Mouse (Mus musculus) CH12.LX (cell line): ENCODE results near the gene Tmem243. TPM values are rescaled to one million over a fixed set of nuclear protein-coding genes. Genes with fewer than 3 reads are reported as not detected.

Source experiments
- DNase-seq: peaks from one replicate; pipeline ENCODE4 v3.0.0-alpha.2; 2013; ENCODE audit errors: extremely low read depth
- H3K27ac ChIP-seq: 2 replicates; pipeline ENCODE4 v1.5.1; 2012; ENCODE audit warnings: low read depth, mild to moderate bottlenecking, control low read depth, moderate library complexity; ENCODE audit not compliant: insufficient read depth
- H3K27me3 ChIP-seq: replicated peaks from 2 replicates; pipeline ENCODE3; 2012; ENCODE audit warnings: inconsistent platforms
- H3K36me3 ChIP-seq, 2 experiments: replicated peaks in 1 of 2; 2 replicates each; pipeline versions ENCODE3 to v1.6.1; 2012; ENCODE audit warnings: inconsistent platforms in 1 of 2, low read length in 1 of 2, mild to moderate bottlenecking in 1 of 2, mixed read lengths in 1 of 2, moderate library complexity in 1 of 2; ENCODE audit not compliant: control insufficient read depth in 1 of 2, insufficient read depth in 1 of 2
- H3K4me1 ChIP-seq, 2 experiments: 2 replicates each; pipeline ENCODE4 v1.6.1; 2012; ENCODE audit warnings: inconsistent platforms in 1 of 2, moderate library complexity in 1 of 2; ENCODE audit not compliant: insufficient read depth in 2 of 2, control insufficient read depth in 1 of 2
- H3K4me2 ChIP-seq: 2 replicates; pipeline ENCODE4 v1.6.1; 2012; ENCODE audit warnings: low read depth, mild to moderate bottlenecking, control low read depth; ENCODE audit not compliant: poor library complexity, insufficient read depth, severe bottlenecking
- H3K4me3 ChIP-seq, 3 experiments: fragments of 150-350 bp in 1 of 3; sonication (generic) in 1 of 3; replicated peaks in 1 of 3; 2 replicates each; pipeline versions ENCODE3 to v1.5.1; 2011 to 2012; ENCODE audit warnings: low read depth in 2 of 3, low read length in 2 of 3, mild to moderate bottlenecking in 2 of 3, moderate library complexity in 2 of 3, control low read depth in 1 of 3, improper control_type of control experiment in 1 of 3, inconsistent platforms in 1 of 3, mixed read lengths in 1 of 3; ENCODE audit not compliant: poor library complexity in 1 of 3
- H3K79me2 ChIP-seq: replicated peaks from 2 replicates; pipeline ENCODE4 v1.6.1; 2012; ENCODE audit warnings: mild to moderate bottlenecking, moderate library complexity; ENCODE audit not compliant: control insufficient read depth, poor library complexity, insufficient read depth, severe bottlenecking; ENCODE audit errors: extremely low read depth
- H3K9ac ChIP-seq: 2 replicates; pipeline ENCODE4 v1.6.1; 2012; ENCODE audit warnings: low read depth, mild to moderate bottlenecking, control low read depth, moderate library complexity; ENCODE audit not compliant: insufficient read depth
- H3K9me3 ChIP-seq: replicated peaks from 2 replicates; pipeline ENCODE3; 2012; ENCODE audit warnings: low read length, inconsistent platforms, mixed read lengths
- BHLHE40 ChIP-seq: IDR thresholded peaks from 2 replicates; pipeline ENCODE4 v1.6.1; 2011; ENCODE audit warnings: mild to moderate bottlenecking, low read depth, low read length, improper control_type of control experiment
- CHD1 ChIP-seq: IDR thresholded peaks from 2 replicates; pipeline ENCODE4 v1.6.1; 2012; ENCODE audit warnings: low read depth, low read length, improper control_type of control experiment, inconsistent platforms
- ELF1 ChIP-seq: IDR thresholded peaks from 2 replicates; pipeline ENCODE4 v1.6.1; 2014; ENCODE audit warnings: low read depth, mild to moderate bottlenecking, inconsistent platforms, low read length, improper control_type of control experiment
- GABPA ChIP-seq: IDR thresholded peaks from 2 replicates; pipeline ENCODE4 v1.6.1; 2012; ENCODE audit warnings: low read depth, low read length, improper control_type of control experiment, inconsistent platforms; ENCODE audit not compliant: insufficient replicate concordance
- HCFC1 ChIP-seq: IDR thresholded peaks from 2 replicates; pipeline ENCODE4 v1.6.1; 2012; ENCODE audit warnings: low read depth, mild to moderate bottlenecking, inconsistent platforms, low read length, improper control_type of control experiment
- JUN ChIP-seq: IDR thresholded peaks from 2 replicates; pipeline ENCODE4 v1.6.1; 2011; ENCODE audit warnings: low read depth, mild to moderate bottlenecking, low read length, improper control_type of control experiment, moderate library complexity; ENCODE audit not compliant: insufficient read depth
- JUND ChIP-seq: conservative IDR thresholded peaks from 2 replicates; pipeline ENCODE4 v1.6.1; 2011; ENCODE audit warnings: low read depth, low read length, improper control_type of control experiment
- MAFK ChIP-seq: IDR thresholded peaks from 2 replicates; pipeline ENCODE4 v1.6.1; 2011; ENCODE audit warnings: low read length, improper control_type of control experiment; ENCODE audit not compliant: insufficient replicate concordance
- MAX ChIP-seq: IDR thresholded peaks from 2 replicates; pipeline ENCODE4 v1.6.1; 2011; ENCODE audit warnings: low read length, improper control_type of control experiment
- MAZ ChIP-seq: IDR thresholded peaks from 2 replicates; pipeline ENCODE4 v1.6.1; 2012; ENCODE audit warnings: low read depth, mild to moderate bottlenecking, inconsistent platforms, low read length, improper control_type of control experiment, moderate library complexity
- MEF2A ChIP-seq: IDR thresholded peaks from 2 replicates; pipeline ENCODE4 v1.6.1; 2014; ENCODE audit warnings: low read depth, mild to moderate bottlenecking, inconsistent platforms, low read length, improper control_type of control experiment, borderline replicate concordance
- NRF1 ChIP-seq: IDR thresholded peaks from 2 replicates; pipeline ENCODE4 v1.6.1; 2014; ENCODE audit warnings: low read depth, mild to moderate bottlenecking, inconsistent platforms, low read length, improper control_type of control experiment, moderate library complexity
- PAX5 ChIP-seq: IDR thresholded peaks from 2 replicates; pipeline ENCODE4 v1.6.1; 2012; ENCODE audit warnings: low read length, inconsistent platforms, mixed read lengths
- RCOR1 ChIP-seq: conservative IDR thresholded peaks from 2 replicates; pipeline ENCODE4 v1.6.1; 2012; ENCODE audit warnings: low read depth, mild to moderate bottlenecking, inconsistent platforms, low read length, improper control_type of control experiment
- SIN3A ChIP-seq: IDR thresholded peaks from 2 replicates; pipeline ENCODE4 v1.6.1; 2012; ENCODE audit warnings: low read length, improper control_type of control experiment, inconsistent platforms
- SMC3 ChIP-seq: IDR thresholded peaks from 2 replicates; pipeline ENCODE4 v1.6.1; 2011; ENCODE audit warnings: low read depth, low read length, improper control_type of control experiment
- TBP ChIP-seq: conservative IDR thresholded peaks from 2 replicates; pipeline ENCODE4 v1.6.1; 2011; ENCODE audit warnings: low read depth, low read length, improper control_type of control experiment
- ZC3H11A ChIP-seq: IDR thresholded peaks from 2 replicates; pipeline ENCODE4 v1.6.1; 2012; ENCODE audit warnings: low read depth, mild to moderate bottlenecking, inconsistent platforms, low read length, improper control_type of control experiment
- ZNF384 ChIP-seq: IDR thresholded peaks from 2 replicates; pipeline ENCODE4 v1.6.1; 2012; ENCODE audit warnings: low read depth, low read length, improper control_type of control experiment, inconsistent platforms
- dilution Hi-C: fragments of 300-500 bp; cut with MboI; formaldehyde crosslinking; loops from 2 replicates; pipeline ENCODE4 v1.14.3; 2020; ENCODE audit warnings: low sequenced_read_pairs; ENCODE audit not compliant: extremely low pct_unique_long_range_greater_than_20kb, extremely low pct_ligation_motif_present
- in situ Hi-C: fragments of 300-500 bp; cut with MboI; formaldehyde crosslinking; loops from 3 replicates; pipeline ENCODE4 v1.14.3; 2019; ENCODE audit warnings: low sequenced_read_pairs, low pct_ligation_motif_present, low pct_unique_long_range_greater_than_20kb, mixed read lengths
- polyA plus RNA-seq: library from polyadenylated mRNA; unstranded; fragments of >175 nt; gene quantifications from 2 replicates; pipeline ENCODE4 v1.2.1, GENCODE M21; 2012; ENCODE audit warnings: low read depth; ENCODE audit not compliant: insufficient read length
- total RNA-seq, 2 experiments: library from RNA; depleted of rRNA; stranded (reverse); fragments of 300-350 nt in 1 of 2; fragments of >200 nt in 1 of 2; gene quantifications; 2 replicates each; pipeline ENCODE4 v1.2.3; 2012 to 2014

Gene Tmem243
- total and polyA plus RNA-seq, 3 experiments: 74.7 to 107 (median 87.0) TPM

DNA sequence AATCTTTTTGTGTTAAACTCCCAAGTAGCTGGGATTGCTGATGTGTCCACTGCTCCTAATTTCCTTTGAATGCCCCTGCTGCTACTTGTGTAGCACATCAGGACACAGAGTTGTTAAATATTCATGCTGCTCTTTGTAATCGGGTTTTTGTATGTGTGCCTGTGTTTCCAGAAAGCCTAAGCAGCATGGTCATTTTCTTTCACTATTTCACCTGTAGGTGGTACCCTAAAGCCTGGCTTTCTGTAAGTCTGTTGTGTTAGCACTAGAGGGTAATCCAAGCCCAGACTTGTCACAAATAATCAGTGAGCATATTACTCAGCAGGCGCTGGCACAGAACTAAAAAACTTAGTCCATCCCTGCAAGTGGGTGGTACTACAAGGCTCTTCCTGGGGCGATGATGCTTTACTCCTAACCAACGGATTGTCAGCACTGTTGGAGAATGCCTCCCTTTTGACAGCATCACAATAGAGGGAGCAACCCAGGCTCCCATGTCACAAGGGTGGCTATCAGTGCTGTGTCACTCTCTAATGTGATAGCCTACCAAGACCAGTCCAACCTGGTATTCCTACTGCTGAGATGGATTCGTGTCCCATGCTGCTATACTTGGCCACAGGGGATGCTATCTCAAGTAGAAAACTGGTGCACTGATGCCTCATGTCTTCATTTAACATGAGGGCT is 27.2 kb upstream of the Tmem243 start (continued):
- TF ChIP-seq SIN3A: peak; percentile 59; the same call in 1 of the 2 replicates
- peak; percentile 99 for TF ChIP-seq SMC3
- TF ChIP-seq MEF2A: peak; percentile 57; the same call in 1 of the 2 replicates
- peak; percentile 21; the same call in 1 of the 2 replicates for TF ChIP-seq BHLHE40
- TF ChIP-seq MAZ: peak; percentile 48; the same call in 1 of the 2 replicates
- TF ChIP-seq MAFK: peak; percentile 43; the same call in 1 of the 2 replicates
- peak; percentile 64 for TF ChIP-seq MAX
- TF ChIP-seq ZNF384: peak; percentile 49; the same call in 1 of the 2 replicates

GRCm38 (mm10) chr5:9079773-9080501 is 20.5 kb upstream of the Tmem243 start:
- Histone ChIP-seq H3K27ac (no peak overlapping the region), H3K9me3 (peaks cover 4% of the 10 kb centered on the region), H3K36me3 (no peaks in the 10 kb centered on the region), H3K4me1 (peaks cover 4 to 22% of the 10 kb centered on the region in 2 experiments; a peak in 3 of 4 replicates), H3K79me2 (no peaks in the 10 kb centered on the region), H3K27me3 (no peaks in the 10 kb centered on the region), H3K4me2 (no peak overlapping the region), H3K4me3 (no peak overlapping the region), H3K9ac (no peak overlapping the region)
- in situ Hi-C loops (no loop called here), dilution Hi-C loops (no loop called here)
- no peak for DNase-seq
- TF ChIP-seq RCOR1: no peak
- TF ChIP-seq CHD1: no peak
- TF ChIP-seq ZC3H11A: no peak
- no peak for TF ChIP-seq PAX5
- TF ChIP-seq MAZ: no peak
- no peak for TF ChIP-seq ELF1
- TF ChIP-seq NRF1: no peak
- no peak for TF ChIP-seq GABPA
- TF ChIP-seq TBP: no peak; the same call in 1 of the 2 replicates
- no peak for TF ChIP-seq JUN
- TF ChIP-seq JUND: no peak
- TF ChIP-seq HCFC1: no peak
